12 mouse cellular contexts compared by ENCODE assay signal in the genomic region with DNA sequence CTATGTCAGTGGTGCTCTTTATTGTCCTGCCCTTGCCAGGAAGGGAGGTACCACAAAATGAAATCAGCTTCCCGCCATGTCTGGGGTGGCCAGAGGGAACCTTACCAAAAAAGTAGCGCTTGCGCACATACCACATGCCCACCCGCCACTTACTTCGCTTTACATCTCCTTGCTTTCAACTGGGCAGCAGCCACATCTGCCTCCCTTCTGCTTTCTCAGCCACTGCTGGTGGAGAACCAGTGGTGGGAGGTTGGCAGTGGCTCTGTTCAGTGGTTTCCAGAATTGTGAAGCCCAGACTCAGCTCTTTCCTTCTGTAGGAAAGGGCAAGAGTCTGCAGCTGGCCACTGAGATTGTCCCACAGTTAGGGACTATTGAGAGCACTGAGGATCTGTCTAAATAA.
"Had no signal": no experiment of that assay in that cellular context is flagged by ENCODE, and none has a peak within 500 bp of the region (broad histone marks: within the 10 kb centered on the region; RNA-seq: fewer than 3 reads in every experiment).

No protein-coding gene starts in this region.

- H3K27ac ChIP-seq: limb, embryonic 10.5 days; liver, embryonic 12.5 days; midbrain, embryonic 10.5 days; neural tube, embryonic 12.5 days; stomach, postnatal 0 days had no signal

- H3K4me1 ChIP-seq: limb, embryonic 10.5 days; liver, embryonic 12.5 days; midbrain, embryonic 10.5 days; neural tube, embryonic 12.5 days had no signal

- H3K9ac ChIP-seq: liver, embryonic 12.5 days; lung, embryonic 14.5 days; neural tube, embryonic 12.5 days had no signal

- H3K4me3 ChIP-seq: limb, embryonic 10.5 days; liver, embryonic 12.5 days; midbrain, embryonic 10.5 days; neural tube, embryonic 12.5 days had no signal

- ATAC-seq: liver, embryonic 12.5 days had no signal

- H3K4me2 ChIP-seq: liver, embryonic 12.5 days; lung, embryonic 14.5 days; neural tube, embryonic 12.5 days had no signal

- H3K36me3 ChIP-seq: limb, embryonic 10.5 days; liver, embryonic 12.5 days; midbrain, embryonic 10.5 days; neural tube, embryonic 12.5 days had no signal

- H3K9me3 ChIP-seq: limb, embryonic 10.5 days; liver, embryonic 12.5 days; midbrain, embryonic 10.5 days; neural tube, embryonic 12.5 days had no signal

- H3K27me3 ChIP-seq: liver, embryonic 12.5 days; neural tube, embryonic 12.5 days had no signal

- DNase-seq: kidney, adult 18-20 months; kidney, postnatal 10 days; lung, embryonic 14.5 days; lung, postnatal 10 days; midbrain, embryonic 14.5 days; right cerebral cortex, postnatal 25 days; thymus, postnatal 4 days had no signal
